Mouse (Mus musculus) urinary bladder, postnatal 25 days (tissue): ENCODE measurements around the gene 4930402F06Rik.
A peak's percentile ranks its signal among the peaks of the same experiment; 100 is the strongest.

Experiments
- DNase-seq: peaks from one replicate; pipeline ENCODE4 v3.0.0; 2022; ENCODE audit warnings: low spot score

The 4930402F06Rik gene

DNA sequence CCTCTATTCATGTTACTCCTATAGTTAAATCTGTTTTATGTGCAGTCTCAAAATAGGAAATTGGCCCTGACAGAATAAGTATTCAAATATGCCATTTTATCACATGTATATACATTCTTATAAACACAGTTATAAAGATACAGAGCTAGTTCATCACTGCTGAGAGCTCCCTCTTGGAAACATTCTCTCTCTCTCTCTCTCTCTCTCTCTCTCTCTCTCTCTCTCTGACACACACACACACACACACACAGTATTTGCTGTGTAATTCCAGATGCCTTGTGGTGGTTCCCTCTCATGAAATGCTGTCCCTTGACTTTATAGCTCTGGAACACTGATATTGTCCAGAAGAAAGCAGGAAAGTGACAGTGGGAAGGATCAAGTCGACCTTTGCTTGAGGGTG lies 58.9 kb downstream of the 4930402F06Rik start:
- no peak for DNase-seq

DNA sequence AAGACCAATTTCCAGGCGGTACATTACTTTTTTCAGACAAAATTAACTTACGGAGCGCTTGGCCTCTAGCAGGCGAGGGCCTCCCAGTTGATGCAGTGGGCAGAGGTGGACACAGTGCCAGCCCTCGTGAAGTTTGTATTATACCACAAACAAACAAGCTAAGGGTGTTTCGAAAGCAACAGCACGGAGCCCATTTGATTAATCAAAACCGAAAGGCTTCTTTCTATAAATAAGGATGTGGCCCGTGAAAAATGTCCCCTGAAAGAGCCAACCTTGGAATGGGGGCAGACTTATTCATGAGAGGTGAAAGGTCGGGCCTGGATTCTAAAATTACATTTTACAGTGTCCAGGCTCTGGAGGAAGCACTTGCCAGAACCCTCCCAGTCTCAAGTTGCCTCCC lies 59.6 kb downstream of the 4930402F06Rik start:
- DNase-seq, result no peak

DNA sequence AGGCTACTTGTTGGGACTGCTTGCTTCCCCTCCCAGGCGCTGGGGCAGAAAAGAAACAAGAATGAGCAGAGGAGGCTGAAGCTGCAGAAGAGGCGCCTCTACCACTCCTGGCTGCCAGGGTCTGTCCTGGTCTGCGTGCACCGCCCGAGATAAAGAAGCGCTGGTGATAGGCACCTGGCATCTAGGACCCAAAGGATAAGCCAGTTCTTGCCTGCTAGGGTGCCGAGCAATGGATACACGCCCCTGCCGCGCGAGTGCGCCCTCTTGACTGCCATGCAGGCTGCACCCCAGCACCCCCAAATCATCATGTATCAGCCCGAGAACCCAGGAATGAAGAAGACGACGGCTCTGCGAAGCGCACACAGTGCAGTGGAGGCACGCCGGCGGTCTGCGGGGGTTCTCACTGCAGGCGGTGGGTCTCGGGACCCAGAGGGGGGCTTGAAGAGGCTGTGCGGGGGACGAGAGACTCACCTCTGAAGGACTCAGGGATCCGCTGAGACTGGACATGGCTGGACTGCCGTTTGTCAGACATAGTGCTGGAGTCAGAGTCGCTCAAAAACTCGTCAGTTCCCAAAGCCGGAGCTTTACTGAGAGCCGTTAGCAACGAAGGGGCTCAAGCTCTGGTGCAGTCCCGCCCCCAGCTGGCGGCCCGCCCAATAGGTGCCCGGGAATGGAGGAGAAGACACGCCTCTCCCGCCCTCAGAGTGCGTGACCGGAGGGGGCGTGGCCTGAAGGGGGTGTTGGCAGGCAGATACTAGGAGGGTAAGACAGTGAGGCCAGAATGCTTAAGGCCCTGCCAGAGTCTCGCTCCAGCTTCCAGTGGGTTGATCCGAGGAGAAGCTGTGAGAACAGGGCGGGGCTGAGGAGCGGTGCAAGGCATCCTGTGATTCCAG lies 60.3 kb downstream of the 4930402F06Rik start, which contains the start of gene Stom:
TSS of gene Stom (minus strand) at position 589 of the 893 bp plus-strand sequence.
- peak; percentile 100 for DNase-seq

DNA sequence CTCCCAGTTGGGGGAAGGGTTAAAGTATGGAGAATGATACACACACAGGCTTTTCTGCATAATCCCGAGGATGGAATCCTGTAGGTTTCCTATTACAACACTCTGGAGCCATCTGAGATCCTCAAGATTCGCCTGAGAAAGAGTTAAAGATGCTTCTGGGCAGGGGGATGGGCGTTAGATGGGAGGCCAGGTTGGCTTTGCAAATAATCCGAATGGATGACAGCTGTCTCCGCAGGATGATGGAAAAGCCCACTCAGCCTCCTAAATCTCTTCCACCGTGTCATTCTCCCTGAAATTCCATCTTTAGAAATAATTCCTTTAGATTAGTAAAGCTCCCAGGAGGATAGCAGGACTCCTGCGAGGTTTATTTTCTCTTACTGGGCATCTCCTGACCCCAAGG lies 61.4 kb downstream of the 4930402F06Rik start:
- DNase-seq, result no peak

DNA sequence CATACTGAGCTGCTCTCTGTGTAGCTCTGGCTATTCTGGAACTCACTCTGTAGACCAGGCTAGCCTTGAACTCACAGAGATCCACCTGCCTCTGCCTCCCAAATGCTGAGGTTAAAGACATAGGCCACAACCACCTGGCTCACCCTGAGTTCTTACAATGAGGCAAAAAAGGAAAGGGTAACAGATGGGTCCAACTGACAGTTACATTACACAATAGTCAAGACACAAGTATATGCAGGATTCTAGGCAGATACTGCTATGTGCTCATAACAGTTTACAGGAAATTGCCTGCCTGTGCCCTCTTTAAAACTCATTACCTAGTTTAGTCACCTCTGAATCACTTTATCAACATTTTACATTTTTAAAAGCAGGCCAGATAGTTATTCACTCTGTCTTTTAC lies 63.3 kb downstream of the 4930402F06Rik start:
- DNase-seq, result no peak

DNA sequence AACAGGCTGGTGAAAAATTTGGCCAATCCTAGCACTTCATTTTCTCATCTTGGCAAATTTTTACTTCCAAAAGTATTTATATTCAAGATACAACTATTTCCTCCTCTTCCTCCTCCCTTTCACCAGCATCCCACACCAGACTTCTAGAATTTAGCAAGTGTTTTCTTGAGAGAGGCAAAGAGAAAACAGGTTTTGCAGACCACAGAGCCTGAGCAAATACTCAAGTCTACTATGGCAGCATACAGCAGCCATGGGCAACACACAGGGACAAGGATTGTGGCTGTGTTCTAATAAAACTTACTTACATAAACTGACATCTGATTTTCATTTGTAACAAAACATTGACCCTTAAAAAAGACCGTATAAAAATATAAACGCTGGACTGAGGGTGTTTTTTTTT lies 65.8 kb downstream of the 4930402F06Rik start:
- DNase-seq, result no peak

DNA sequence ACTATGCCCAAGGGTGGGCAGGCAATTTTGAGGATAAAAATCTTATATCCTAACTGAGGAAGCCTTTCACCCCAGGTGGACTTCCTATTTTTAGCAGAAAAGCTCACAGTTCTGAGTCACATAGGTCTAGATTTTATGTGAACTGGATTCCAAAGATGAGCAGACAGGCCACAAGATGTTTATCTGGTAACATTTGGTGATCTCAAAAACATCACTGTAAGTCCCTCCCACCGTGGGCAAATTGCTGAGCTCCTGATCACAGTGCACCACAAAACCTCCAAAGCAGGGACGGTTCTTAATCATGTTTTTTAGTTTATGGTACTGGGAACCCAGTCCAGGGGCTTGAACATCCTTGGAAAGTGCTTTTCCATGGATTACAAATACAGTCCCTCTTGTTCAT lies 67.9 kb downstream of the 4930402F06Rik start:
- DNase-seq, result no peak

DNA sequence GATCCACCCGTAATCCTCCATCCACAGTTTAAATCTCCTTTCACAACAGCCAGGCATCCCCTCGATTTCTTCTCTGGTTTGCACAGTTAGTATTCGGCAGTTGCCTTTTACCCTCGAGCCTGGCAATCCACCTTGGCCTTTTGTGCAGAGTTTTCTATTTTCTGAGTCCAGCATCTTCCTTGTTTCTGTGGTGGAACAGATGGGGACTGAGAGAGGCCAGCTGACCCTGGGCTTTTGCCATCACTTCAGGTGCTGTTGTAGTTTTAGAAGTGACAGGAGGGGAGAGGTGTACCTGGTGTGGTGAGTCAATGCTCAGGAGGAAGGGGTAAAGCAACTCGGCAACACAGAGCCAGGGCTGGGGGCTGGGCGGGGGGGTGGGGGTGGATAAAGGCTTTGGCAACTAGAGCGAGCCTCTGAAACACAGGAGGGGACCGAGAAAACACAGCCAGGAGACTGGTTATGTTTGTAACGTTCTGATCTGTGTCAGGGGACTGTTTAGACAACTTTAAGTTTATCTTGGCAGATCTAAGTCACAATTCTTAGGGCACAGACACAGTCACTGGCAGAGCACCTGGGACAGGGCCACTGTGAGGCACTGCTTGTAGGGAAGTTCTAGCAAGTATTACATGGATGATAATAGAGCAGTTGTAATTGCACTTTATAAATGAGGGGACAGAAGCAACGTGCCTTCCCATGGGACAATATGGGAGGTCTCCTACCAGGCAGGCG lies 68.7 kb downstream of the 4930402F06Rik start:
- DNase-seq, result no peak

DNA sequence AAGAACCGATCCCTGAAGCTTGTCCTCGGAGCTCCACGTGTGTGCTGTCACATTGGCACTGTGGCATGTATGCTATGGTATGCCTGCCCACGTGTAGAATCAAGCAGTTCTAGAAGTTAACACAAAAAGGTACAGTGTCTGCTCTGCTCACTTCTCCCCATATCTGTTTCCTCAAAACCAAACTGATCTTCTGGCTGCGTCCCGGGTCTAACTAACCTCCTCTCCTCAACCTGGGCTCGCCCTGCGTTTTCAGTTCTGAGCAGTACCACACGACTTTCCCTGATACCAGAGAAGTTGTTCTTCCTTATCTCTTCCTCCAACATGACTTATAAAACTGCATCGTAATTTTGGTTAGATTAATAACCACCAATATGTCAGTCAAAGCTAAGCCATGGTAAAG lies 69.4 kb downstream of the 4930402F06Rik start:
- DNase-seq, result no peak

DNA sequence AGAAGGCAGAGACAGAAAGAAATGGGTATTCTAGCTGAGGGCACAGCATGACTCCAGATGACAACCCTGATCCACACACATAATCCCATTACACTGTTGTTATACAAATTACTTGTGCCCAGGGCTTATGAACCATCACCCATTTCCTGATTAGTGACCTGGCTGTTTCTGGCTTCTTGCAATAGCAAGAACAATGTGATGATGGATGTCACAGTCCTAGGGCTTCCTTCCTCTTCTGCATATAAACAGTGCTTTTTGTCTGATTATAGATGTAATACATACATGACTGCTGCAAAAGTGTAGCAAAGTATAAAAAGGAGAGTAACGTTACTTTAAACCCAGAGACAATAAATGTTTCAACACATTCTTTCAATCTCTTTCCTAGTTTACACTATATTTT lies 70.0 kb downstream of the 4930402F06Rik start:
- no peak for DNase-seq

DNA sequence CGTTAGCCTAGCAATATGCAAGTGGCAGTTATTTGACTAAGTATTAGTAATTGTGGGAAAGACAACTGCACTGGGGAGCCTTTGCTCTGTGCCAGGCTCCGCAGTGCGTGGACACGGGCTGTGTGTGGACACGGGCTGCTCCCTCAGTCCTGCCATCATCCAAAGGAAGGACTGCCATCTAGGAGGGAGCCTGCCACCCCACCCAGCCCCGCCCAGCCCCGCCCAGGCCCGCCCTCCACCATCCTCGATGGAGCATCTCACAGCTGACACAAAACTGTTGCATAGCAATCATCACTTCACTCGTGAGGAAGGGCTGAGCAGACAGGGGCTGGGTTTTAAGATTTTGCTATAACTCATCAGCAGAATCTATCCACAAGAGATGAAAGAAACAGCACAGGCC lies 71.0 kb downstream of the 4930402F06Rik start:
- DNase-seq, result no peak
